Mouse (Mus musculus) erythroblast, embryonic 14.5 days (primary cell): ENCODE measurements at regions not wholly inside any gene's neighbourhood (a gene's known extent, or its start where the extent isn't known, plus 50 kb on each side); places are given as distances from the start of the nearest gene placed in this dataset.

Source experiments
- H3K27me3 ChIP-seq: 2 replicates; pipeline ENCODE4 v1.6.1; 2012; ENCODE audit warnings: inconsistent platforms; ENCODE audit not compliant: control insufficient read depth
- H3K36me3 ChIP-seq: 2 replicates; pipeline ENCODE4 v1.6.1; 2012; ENCODE audit warnings: mild to moderate bottlenecking, inconsistent platforms; ENCODE audit not compliant: control insufficient read depth
- H3K4me1 ChIP-seq: 2 replicates; pipeline ENCODE4 v1.6.1; 2012; ENCODE audit warnings: inconsistent platforms; ENCODE audit not compliant: control insufficient read depth
- H3K4me3 ChIP-seq: replicated peaks from 2 replicates; pipeline ENCODE3; 2012; ENCODE audit warnings: moderate library complexity, mild to moderate bottlenecking, inconsistent platforms
- H3K9me3 ChIP-seq: 2 replicates; pipeline ENCODE4 v1.6.1; 2012; ENCODE audit warnings: low read length, inconsistent platforms, mixed read lengths; ENCODE audit not compliant: control insufficient read depth
- GATA1 ChIP-seq: IDR thresholded peaks from 2 replicates; pipeline ENCODE4 v1.6.1; 2012; ENCODE audit warnings: low read length, inconsistent platforms, mixed read lengths
- TAL1 ChIP-seq: IDR thresholded peaks from 3 replicates; pipeline ENCODE4 v1.6.1; 2012; ENCODE audit warnings: low read length, inconsistent platforms, mixed read lengths

GRCm38 (mm10) chr3:21423139-21423538, 653.3 kb upstream of the Tbl1xr1 start:
- no peaks in the 10 kb centered on the region for H3K36me3 ChIP-seq
- TF ChIP-seq GATA1 (no peak), TAL1 (no peak)
- no peak overlapping the region for H3K4me3 ChIP-seq
- no peaks in the 10 kb centered on the region for H3K4me1 ChIP-seq
- H3K9me3 ChIP-seq = no peaks in the 10 kb centered on the region
- H3K27me3 ChIP-seq = no peaks in the 10 kb centered on the region

- no peaks in the 10 kb centered on the region for H3K4me1 ChIP-seq
- H3K4me3 ChIP-seq = no peak overlapping the region
- no peak for TF ChIP-seq GATA1
- TF ChIP-seq TAL1 = no peak
- H3K36me3 ChIP-seq = no peaks in the 10 kb centered on the region
- H3K27me3 ChIP-seq = no peaks in the 10 kb centered on the region
- H3K9me3 ChIP-seq = no peaks in the 10 kb centered on the region
Measured at GRCm38 (mm10) chr3:21426538-21426937, 649.9 kb upstream of the Tbl1xr1 start.

DNA sequence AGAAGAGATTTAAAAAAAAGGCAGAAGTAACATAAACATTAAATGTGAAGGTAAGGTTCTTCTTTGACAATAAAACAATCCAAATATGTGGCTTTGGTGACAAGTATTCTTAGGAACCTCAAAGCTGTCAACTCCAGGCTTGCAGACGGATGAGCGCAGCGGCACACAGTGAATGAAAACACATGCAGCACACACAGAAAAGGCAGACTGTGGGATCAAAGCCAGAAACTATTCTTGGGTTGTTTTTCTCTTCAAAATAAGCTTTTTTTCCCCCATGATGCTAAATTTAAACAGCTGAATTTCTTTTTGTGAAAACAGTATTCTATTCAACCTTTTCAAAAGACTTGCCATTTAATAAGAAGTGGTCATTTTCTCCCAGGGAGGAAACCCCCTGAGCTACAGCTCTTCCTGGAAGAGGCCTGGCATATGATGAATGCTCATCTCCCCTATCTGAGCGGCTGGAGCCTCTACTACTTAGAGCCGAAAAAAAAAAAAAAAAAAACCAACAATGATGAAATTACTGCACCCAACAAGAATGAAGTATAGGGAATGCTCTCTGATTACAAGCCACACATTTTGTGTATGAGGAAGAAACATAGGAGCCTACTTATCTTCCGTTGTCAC, 648.9 kb upstream of the Tbl1xr1 start:
- no peaks in the 10 kb centered on the region for H3K36me3 ChIP-seq
- H3K4me3 ChIP-seq = no peak overlapping the region
- TF ChIP-seq GATA1 (no peak), TAL1 (no peak)
- no peaks in the 10 kb centered on the region for H3K27me3 ChIP-seq
- H3K4me1 ChIP-seq = no peaks in the 10 kb centered on the region
- H3K9me3 ChIP-seq = no peaks in the 10 kb centered on the region

DNA sequence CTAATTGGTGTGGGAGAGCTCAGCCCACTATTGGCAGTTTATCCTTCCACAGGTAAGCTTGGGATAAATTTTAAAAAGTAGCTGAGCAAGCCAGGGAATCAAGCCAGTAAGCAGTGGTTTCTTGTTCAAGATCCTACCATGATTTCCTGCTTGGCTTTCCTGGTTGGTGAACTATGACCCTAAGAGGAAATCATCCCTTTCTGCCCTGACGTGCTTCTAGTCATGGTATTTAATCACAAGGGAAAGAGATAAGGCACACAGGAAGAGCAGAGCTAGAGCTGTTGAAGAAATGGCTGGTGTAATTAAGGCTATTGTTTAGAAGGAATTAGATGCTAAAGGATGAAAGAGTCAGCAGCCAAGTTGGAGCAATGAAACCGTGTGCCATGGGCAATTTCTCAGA, 648.3 kb upstream of the Tbl1xr1 start:
- H3K4me1 ChIP-seq = no peaks in the 10 kb centered on the region

DNA sequence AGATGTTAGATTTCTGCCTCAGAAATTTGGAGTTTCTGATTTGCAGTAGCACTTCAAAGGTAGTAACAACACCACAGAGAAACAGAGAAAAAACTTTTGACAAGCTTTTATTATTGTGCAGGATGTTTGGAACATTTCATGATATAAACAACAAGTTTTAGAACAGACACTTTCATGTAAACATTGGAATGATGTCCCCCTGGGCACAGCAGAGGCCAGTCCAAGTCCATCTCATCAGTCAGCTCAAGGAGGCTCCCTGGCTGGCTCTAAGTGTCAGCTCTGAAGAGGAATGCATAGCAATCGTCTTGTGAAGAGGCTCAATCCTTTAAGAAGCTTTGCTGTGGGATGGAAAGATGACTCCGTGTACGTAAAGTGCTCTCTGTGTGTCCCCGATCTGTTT, 612.2 kb upstream of the Tbl1xr1 start:
- Histone ChIP-seq H3K27me3 (no peaks in the 10 kb centered on the region), H3K4me1 (no peaks in the 10 kb centered on the region), H3K4me3 (no peak overlapping the region), H3K36me3 (no peaks in the 10 kb centered on the region), H3K9me3 (no peaks in the 10 kb centered on the region; the same call in 1 of the 2 replicates)
- TF ChIP-seq GATA1 = no peak
- TF ChIP-seq TAL1 = no peak

More for the DNA sequence above, 648.3 kb upstream of the Tbl1xr1 start:
- no peak for TF ChIP-seq TAL1
- no peak for TF ChIP-seq GATA1
- Histone ChIP-seq H3K9me3 (no peaks in the 10 kb centered on the region), H3K4me3 (no peak overlapping the region), H3K36me3 (no peaks in the 10 kb centered on the region), H3K27me3 (no peaks in the 10 kb centered on the region)

- no peak overlapping the region for H3K4me3 ChIP-seq
- no peak for TF ChIP-seq TAL1
- TF ChIP-seq GATA1 = no peak
- no peaks in the 10 kb centered on the region for H3K36me3 ChIP-seq
Measured at GRCm38 (mm10) chr3:21466113-21466645, 610.3 kb upstream of the Tbl1xr1 start.

DNA sequence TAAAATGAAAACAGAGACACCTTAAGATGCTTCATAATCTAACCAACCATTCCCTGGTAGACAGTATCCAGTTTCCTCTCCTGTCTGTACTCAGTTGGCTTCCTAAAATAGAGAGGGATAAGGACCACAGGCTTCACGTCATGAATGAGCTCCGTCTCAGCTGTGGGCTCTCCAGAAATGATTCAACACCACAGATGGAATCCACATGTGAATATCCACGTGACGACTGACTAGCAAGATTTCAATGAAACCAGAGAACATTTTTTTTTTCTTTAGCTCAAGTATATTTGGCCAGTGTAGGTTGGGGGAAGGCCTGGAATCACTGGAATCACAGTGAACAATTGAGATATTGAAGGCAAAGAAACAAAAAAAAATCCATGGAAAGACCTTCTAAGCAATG, 599.1 kb upstream of the Tbl1xr1 start:
- H3K4me3 ChIP-seq = no peak overlapping the region
- H3K36me3 ChIP-seq = no peaks in the 10 kb centered on the region
- no peaks in the 10 kb centered on the region for H3K27me3 ChIP-seq
- no peaks in the 10 kb centered on the region for H3K9me3 ChIP-seq
- TF ChIP-seq TAL1 (no peak), GATA1 (no peak)
- H3K4me1 ChIP-seq = no peaks in the 10 kb centered on the region

More at GRCm38 (mm10) chr3:21466113-21466645, 610.3 kb upstream of the Tbl1xr1 start:
- Histone ChIP-seq H3K27me3 (no peaks in the 10 kb centered on the region), H3K4me1 (no peaks in the 10 kb centered on the region), H3K9me3 (no peaks in the 10 kb centered on the region; the same call in 1 of the 2 replicates)

DNA sequence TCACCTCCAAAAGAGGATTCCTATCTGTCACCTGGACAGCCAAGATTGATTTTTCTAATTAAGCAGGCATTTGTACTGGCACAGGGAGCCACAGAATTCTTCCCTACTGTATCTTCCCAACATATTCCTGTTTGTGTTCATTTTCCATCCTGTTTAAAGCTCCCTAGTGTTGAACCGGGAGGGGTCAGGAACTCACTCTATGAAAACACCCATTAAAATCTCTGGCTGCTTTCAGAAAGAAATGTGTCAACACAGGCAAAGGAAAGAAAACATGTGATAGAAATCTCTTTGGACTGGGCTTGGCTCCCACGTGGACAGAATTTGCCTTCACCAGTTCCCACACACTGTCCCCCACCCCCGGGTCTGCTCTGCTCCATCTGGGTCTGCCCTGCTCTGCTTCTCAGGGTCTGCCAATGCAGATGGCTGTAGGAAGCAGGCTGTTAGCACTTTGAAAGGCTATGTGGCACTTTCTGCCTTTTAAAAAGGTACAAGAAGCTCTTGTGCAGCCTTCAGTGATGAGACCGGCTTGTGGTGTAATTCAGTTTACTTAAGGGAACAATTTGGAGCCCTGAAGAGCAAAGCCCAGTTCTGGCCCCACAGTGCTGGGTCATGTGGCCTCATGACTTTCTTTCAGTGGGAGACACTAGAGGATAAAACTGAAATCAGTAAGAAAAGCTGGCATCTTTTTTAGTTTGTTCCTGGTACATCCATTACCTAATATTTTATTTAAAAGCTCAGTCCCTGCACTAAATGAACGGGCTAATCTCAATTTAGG, 597.2 kb upstream of the Tbl1xr1 start:
- Histone ChIP-seq H3K36me3 (no peaks in the 10 kb centered on the region), H3K4me3 (no peak overlapping the region)
- TF ChIP-seq TAL1 = no peak
- TF ChIP-seq GATA1 = no peak

GRCm38 (mm10) chr3:21479846-21480245, 596.6 kb upstream of the Tbl1xr1 start:
- no peak for TF ChIP-seq GATA1
- TF ChIP-seq TAL1 = no peak

More for the DNA sequence above, 597.2 kb upstream of the Tbl1xr1 start:
- Histone ChIP-seq H3K4me1 (no peaks in the 10 kb centered on the region), H3K27me3 (no peaks in the 10 kb centered on the region), H3K9me3 (no peaks in the 10 kb centered on the region)

More at GRCm38 (mm10) chr3:21479846-21480245, 596.6 kb upstream of the Tbl1xr1 start:
- Histone ChIP-seq H3K4me1 (no peaks in the 10 kb centered on the region), H3K9me3 (no peaks in the 10 kb centered on the region), H3K4me3 (no peak overlapping the region), H3K27me3 (no peaks in the 10 kb centered on the region), H3K36me3 (no peaks in the 10 kb centered on the region)
